Mouse (Mus musculus) WW6 (cell line): ENCODE measurements around the gene Timm22.

Experiments used
- DNase-seq: peaks from one replicate; pipeline ENCODE4 v3.0.0-alpha.2; 2013; ENCODE audit warnings: low read depth, low spot score

Timm22 gene

DNA sequence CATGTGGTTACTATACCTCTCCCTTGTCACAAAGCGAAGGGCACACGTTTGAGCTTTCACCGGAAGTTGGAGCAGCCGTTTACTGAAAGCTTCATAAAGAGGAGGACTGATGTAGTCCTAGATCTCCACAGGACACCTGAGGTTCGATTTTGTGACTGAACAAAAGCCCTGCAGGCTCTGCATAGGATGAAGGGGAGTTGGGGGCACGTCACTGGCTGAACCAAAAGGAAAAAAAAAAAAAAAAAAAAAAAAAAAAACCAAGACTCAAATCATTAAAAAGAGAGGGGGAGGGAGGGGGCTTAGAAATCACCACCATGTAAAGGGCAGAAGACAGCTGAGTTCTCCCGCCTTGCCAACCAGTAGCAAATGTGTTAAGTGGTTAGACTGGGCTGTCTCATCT lies 18.0 kb upstream of the Timm22 start:
- DNase-seq = no peak

DNA sequence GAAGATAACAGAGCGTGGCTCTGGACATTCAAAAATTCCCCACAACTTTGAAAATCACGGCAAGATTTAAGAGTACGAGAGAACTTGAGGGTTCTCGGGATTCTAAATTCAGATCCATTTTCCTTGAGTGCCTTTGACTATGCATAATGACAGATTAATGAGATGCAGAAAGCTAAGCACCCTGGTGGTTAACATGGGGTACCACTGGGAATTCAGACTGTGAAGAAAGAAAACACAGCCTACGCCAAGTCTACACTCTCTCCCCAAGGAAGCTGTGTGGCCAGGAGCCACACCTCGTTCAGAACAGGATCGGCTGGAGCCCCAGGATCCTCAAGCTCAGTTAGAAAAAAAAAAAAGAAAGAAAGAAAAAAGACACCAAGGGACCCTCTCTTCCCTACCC lies 14.2 kb upstream of the Timm22 start:
- no peak for DNase-seq

DNA sequence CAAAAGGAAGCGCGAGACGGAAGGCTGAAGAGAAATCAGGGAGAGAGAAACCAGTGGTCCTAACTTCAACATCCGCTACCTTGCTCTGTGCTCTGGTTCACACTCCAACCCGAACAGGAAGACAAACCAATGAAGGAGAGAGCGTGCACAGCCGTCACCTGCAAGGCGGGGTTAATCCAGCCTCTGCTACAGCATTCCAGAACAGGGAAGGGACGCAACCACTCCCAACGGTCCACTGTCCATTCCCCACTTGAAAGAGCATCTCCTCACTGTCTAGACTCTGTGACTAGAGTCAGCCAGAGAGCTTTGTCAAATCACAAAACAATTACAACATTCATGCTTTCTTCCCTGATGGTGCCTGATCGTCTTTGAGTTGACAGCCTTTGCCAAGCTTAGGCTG lies 13.8 kb upstream of the Timm22 start:
- DNase-seq = no peak

DNA sequence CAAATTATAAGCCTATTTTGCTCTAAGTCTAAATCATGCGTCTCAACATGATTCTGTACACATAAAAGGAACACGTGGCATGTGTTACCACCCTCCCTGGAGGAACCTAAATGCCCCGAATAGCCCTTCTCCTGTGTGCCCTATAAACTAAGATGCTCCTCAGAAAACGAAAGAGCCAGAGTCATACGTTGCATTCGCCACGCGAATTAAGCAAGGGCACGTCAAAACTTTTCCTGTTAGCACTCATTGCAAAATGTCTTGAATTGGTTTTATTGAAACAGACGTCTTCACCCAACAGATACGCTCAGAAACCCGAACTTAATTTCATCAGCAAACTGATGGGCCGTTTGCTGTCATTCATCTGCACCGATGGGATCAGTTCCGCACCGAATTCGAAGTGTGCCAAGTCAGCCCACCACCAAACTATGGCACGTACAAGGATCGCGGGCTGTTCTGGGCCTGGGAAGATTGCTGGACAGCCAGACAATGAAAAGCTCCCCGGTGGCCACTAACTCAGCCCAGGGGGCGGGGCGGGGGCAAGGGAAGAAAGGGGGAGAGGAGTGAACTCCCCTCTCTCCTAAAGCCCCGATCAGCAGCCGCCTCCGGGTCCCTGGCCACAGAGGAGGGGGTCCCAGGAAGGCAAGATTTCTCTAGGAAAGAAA lies 9.0 kb upstream of the Timm22 start:
- no peak for DNase-seq

DNA sequence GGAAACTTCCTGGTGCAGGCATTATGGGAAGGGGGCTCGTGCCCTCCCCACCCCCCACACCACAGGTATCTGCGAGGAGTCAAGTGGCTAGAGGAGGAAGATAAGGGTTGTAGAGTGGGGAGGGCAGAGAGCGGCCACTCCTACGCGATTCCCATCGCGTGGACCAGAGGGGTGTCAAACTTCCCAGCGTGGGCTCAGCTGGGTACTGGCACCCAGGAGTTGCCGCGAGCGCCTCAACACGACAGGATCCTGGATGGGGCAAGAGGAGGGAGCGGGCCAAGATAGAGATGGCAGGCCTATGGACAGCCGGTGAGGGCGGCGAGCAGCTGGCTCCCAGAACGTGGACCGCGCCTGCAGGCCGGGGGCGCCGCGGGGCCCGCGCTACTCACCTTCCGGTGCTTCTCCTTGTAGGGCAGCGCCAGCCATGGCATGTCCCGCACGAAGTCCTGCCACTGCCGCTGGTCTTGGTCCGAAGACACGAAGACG lies 8.4 kb upstream of the Timm22 start:
- DNase-seq = no peak

GRCm38 (mm10) chr11:76398798-76399586 lies 7.8 kb upstream of the Timm22 start, which contains the start of gene Nxn:
Nxn (minus strand) TSS chr11:76399140.
- peak; percentile 87 for DNase-seq

- DNase-seq = no peak
These were observed 7.0 kb upstream of the Timm22 start for GRCm38 (mm10) chr11:76399587-76400330.

- DNase-seq = no peak
These were observed 5.4 kb upstream of the Timm22 start for GRCm38 (mm10) chr11:76401398-76401797.

GRCm38 (mm10) chr11:76405113-76405512 lies 1.6 kb upstream of the Timm22 start:
- DNase-seq = no peak

GRCm38 (mm10) chr11:76405626-76406264 lies 1.0 kb upstream of the Timm22 start:
- DNase-seq = no peak

- DNase-seq = peak; percentile 60
These were observed 4.1 kb downstream of the Timm22 start for GRCm38 (mm10) chr11:76410826-76411225.

DNA sequence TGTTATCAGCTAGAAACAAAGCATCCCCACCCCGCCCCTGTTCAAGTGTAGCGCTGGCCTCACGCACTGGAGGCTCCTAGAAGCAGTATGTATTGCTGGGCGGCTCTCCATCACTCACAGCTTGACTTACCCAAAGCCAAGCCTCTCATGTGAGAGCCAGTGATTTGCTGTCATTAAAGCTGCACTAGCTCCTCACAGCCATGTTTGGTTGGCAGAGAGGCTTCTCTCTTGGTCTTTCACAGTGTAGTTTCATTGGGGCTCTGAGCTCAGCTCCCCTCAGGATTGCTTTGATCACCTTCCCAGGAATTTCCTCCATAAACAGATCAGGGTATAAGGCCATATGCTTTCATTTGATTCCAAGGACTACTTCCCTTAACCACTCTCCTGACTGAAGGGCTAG lies 6.5 kb downstream of the Timm22 start:
- no peak for DNase-seq

GRCm38 (mm10) chr11:76415001-76415400 lies 8.2 kb downstream of the Timm22 start:
- no peak for DNase-seq

- DNase-seq = no peak
These were observed 9.2 kb downstream of the Timm22 start for GRCm38 (mm10) chr11:76415985-76416384.

- DNase-seq = no peak
These were observed 11.7 kb downstream of the Timm22 start for GRCm38 (mm10) chr11:76418423-76418822.

GRCm38 (mm10) chr11:76419179-76419578 lies 12.4 kb downstream of the Timm22 start:
- DNase-seq = no peak

DNA sequence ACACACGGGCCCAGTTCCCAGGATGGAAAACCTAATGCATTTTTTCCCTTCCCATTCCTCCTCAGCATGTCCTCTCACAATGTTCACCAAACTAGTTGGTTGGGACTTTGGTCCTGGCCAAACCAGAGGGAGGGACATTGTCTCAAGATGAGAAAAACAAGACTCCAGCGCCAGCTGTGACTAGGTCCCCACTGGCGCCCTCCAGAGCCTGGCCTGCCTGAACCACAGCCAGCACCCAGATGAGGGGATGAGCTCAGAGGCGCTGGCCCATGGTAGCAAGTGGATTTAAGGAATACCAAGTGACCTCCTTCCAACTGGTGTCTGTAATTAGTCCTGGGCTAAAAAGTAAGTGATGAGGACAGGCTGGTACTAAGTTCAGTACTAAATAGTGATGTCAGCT lies 14.1 kb downstream of the Timm22 start:
- DNase-seq = no peak

- no peak for DNase-seq
These were observed 19.0 kb downstream of the Timm22 start for GRCm38 (mm10) chr11:76425749-76426148.

- no peak for DNase-seq
These were observed 21.0 kb downstream of the Timm22 start for GRCm38 (mm10) chr11:76427781-76428180.

DNA sequence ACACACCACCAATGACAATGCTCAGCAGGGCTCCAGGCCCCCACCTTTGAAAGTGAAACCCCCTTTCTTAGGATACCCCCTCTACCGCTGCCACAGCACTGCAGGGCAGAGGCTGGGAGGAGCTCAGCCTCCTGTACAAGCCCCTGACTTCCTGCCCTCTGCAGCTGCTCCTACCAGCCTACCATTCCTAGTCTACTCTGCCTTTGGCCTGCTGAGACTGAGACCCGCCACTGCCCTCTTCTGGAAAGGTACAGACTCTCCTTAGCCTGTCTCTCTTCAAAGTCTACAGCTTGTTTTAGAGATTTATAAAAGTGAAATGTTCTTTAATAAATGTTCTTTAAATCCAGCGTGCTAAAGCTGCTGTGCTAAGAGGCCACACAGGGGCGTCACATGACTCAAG lies 22.3 kb downstream of the Timm22 start:
- DNase-seq = no peak

GRCm38 (mm10) chr11:76429556-76429955 lies 22.8 kb downstream of the Timm22 start:
- no peak for DNase-seq
